In the genomic region with DNA sequence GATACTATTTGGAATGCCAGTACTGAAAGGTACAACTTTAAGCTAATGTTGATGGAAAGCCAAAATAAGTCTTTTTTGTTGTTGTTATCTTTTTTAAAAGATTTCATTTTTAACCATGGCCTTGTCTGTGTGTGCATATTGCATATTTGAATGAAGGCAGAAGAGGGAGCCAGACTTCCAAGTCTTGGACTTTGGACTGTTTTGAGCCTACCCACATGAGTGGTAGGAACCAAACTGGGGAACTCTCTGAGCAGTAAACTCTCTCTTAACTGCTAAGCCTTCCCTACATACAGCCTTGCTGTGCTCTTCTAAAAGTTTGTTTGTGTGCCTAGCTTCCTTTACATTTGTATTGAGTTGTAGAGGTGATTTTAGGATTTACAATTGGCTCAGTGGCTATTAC, we compare ENCODE assay signal across 10 mouse cellular contexts. TPM values are rescaled to one million over a fixed set of nuclear protein-coding genes. Genes with fewer than 3 reads are reported as not detected.
A peak's percentile ranks its signal among the peaks of the same experiment; 100 is the strongest.
DNase-seq lines count a peak whose midpoint lies in the region; ATAC-seq and TF ChIP-seq lines count a peak whose summit lies in the region.
"Had no signal": no experiment of that assay in that cellular context is flagged by ENCODE, and none has a peak within 500 bp of the region (broad histone marks: within the 10 kb centered on the region; RNA-seq: fewer than 3 reads in every experiment).

No protein-coding gene starts in this region.

- DNase-seq in NIH3T3 (ENCODE audit: low read depth) = peak; percentile 42
- no peak for DNase-seq in urinary bladder, postnatal 10 days (ENCODE audit: low spot score)
- DNase-seq in lung, postnatal 4 days = no peak
- DNase-seq in thymus, postnatal 14 days = no peak
- DNase-seq: cerebellum, postnatal 25 days; liver, embryonic 13.5 days had no signal

- H3K27me3 ChIP-seq in intestine, postnatal 0 days (replicated peaks; ENCODE audit: control insufficient read depth, insufficient read depth, low read length) = no peaks in the 10 kb centered on the region
- no peaks in the 10 kb centered on the region for H3K27me3 ChIP-seq in intestine, embryonic 15.5 days (replicated peaks)
- no peaks in the 10 kb centered on the region for H3K27me3 ChIP-seq in hindbrain, embryonic 12.5 days
- no peaks in the 10 kb centered on the region for H3K27me3 ChIP-seq in midbrain, embryonic 16.5 days (ENCODE audit: control insufficient read depth, insufficient read depth, low read depth, low read length)
- H3K27me3 ChIP-seq: liver, embryonic 13.5 days had no signal

- no peaks in the 10 kb centered on the region for H3K9me3 ChIP-seq in intestine, postnatal 0 days (ENCODE audit: control insufficient read depth)
- H3K9me3 ChIP-seq in intestine, embryonic 15.5 days = no peaks in the 10 kb centered on the region
- H3K9me3 ChIP-seq in hindbrain, embryonic 12.5 days (replicated peaks) = 0 out of 2 replicates have a peak, but pooled peaks cover 4% of the 10 kb centered on the region
- H3K9me3 ChIP-seq in midbrain, embryonic 16.5 days (replicated peaks; ENCODE audit: control insufficient read depth, low read length, poor library complexity, severe bottlenecking) = no peaks in the 10 kb centered on the region
- H3K9me3 ChIP-seq: liver, embryonic 13.5 days had no signal

- no peak overlapping the region for H3K4me2 ChIP-seq in intestine, postnatal 0 days (replicated peaks; ENCODE audit: low read depth)
- no peak overlapping the region for H3K4me2 ChIP-seq in intestine, embryonic 15.5 days (replicated peaks)
- peak overlapping the region; percentile 63 for H3K4me2 ChIP-seq in hindbrain, embryonic 12.5 days (replicated peaks)
- peak overlapping the region; percentile 55 for H3K4me2 ChIP-seq in midbrain, embryonic 16.5 days (ENCODE audit: low read length)

- H3K4me1 ChIP-seq in intestine, postnatal 0 days (replicated peaks; ENCODE audit: control insufficient read depth, insufficient read depth, low read length) = no peaks in the 10 kb centered on the region
- 0 out of 2 replicates have a peak, but pooled peaks cover 3% of the 10 kb centered on the region for H3K4me1 ChIP-seq in intestine, embryonic 15.5 days (replicated peaks)
- H3K4me1 ChIP-seq in hindbrain, embryonic 12.5 days = peaks cover 12% of the 10 kb centered on the region
- peaks cover 23% of the 10 kb centered on the region for H3K4me1 ChIP-seq in midbrain, embryonic 16.5 days (ENCODE audit: control insufficient read depth, insufficient read depth, low read length)

- H3K27ac ChIP-seq in intestine, postnatal 0 days (ENCODE audit: low read depth, low read length) = no peak overlapping the region
- H3K27ac ChIP-seq in intestine, embryonic 15.5 days = no peak overlapping the region
- H3K27ac ChIP-seq in hindbrain, embryonic 12.5 days = no peak overlapping the region
- no peak overlapping the region for H3K27ac ChIP-seq in midbrain, embryonic 16.5 days (ENCODE audit: low read length)
- H3K27ac ChIP-seq: liver, embryonic 13.5 days had no signal

- no peak for ATAC-seq in intestine, postnatal 0 days
- ATAC-seq in intestine, embryonic 15.5 days = no peak
- ATAC-seq in hindbrain, embryonic 12.5 days (ENCODE audit: low FRiP score) = no peak
- no peak for ATAC-seq in midbrain, embryonic 16.5 days

- peak; percentile 46 for TF ChIP-seq CTCF in intestine, postnatal 0 days (IDR thresholded peaks at IDR 0.05; ENCODE audit: low read depth)

- no peak overlapping the region for H3K4me3 ChIP-seq in intestine, postnatal 0 days (ENCODE audit: low read depth, low read length)
- H3K4me3 ChIP-seq in intestine, embryonic 15.5 days (replicated peaks) = no peak overlapping the region
- no peak overlapping the region; the same call in 1 of the 2 replicates for H3K4me3 ChIP-seq in hindbrain, embryonic 12.5 days
- H3K4me3 ChIP-seq in midbrain, embryonic 16.5 days (ENCODE audit: low read depth, low read length) = no peak overlapping the region

- no peaks in the 10 kb centered on the region for H3K36me3 ChIP-seq in intestine, postnatal 0 days (ENCODE audit: control insufficient read depth, insufficient read depth)
- H3K36me3 ChIP-seq in intestine, embryonic 15.5 days = no peaks in the 10 kb centered on the region
- peaks cover 4% of the 10 kb centered on the region for H3K36me3 ChIP-seq in hindbrain, embryonic 12.5 days
- H3K36me3 ChIP-seq in midbrain, embryonic 16.5 days (ENCODE audit: control insufficient read depth, insufficient read depth, low read length) = no peaks in the 10 kb centered on the region

- no peak overlapping the region for H3K9ac ChIP-seq in intestine, postnatal 0 days (ENCODE audit: low read depth, low read length)
- H3K9ac ChIP-seq in intestine, embryonic 15.5 days = no peak overlapping the region
- H3K9ac ChIP-seq in hindbrain, embryonic 12.5 days = no peak overlapping the region
- H3K9ac ChIP-seq in midbrain, embryonic 16.5 days (ENCODE audit: low read depth, low read length) = no peak overlapping the region
- H3K9ac ChIP-seq: liver, embryonic 13.5 days had no signal

RNA-seq across cellular contexts. Expression of a gene that starts 2.4 kb away (rescaled TPM):
- 9.6 and 10.6 TPM in 2 replicates for polyA plus RNA-seq in intestine, postnatal 0 days (2015; fragmentation: Nextera tagmentation; extraction: Ambion mirVana)
- polyA plus RNA-seq in intestine, embryonic 15.5 days (2015; fragmentation: Nextera tagmentation; extraction: Ambion mirVana) = 18.2 and 22.4 TPM in 2 replicates
- polyA plus RNA-seq in hindbrain, embryonic 12.5 days (2016; fragmentation: Nextera tagmentation; extraction: Ambion mirVana) = 69.7 and 73.1 TPM in 2 replicates
- polyA plus RNA-seq in midbrain, embryonic 16.5 days (2015; fragmentation: Nextera tagmentation; extraction: Ambion mirVana) = 54.2 and 60.7 TPM in 2 replicates

RNA-seq across cellular contexts. Expression of a gene that starts 43.7 kb away (rescaled TPM):
- polyA plus RNA-seq in intestine, postnatal 0 days (2015; fragmentation: Nextera tagmentation; extraction: Ambion mirVana) = 80.9 and 81.7 TPM in 2 replicates
- polyA plus RNA-seq in intestine, embryonic 15.5 days (2015; fragmentation: Nextera tagmentation; extraction: Ambion mirVana) = 111 and 127 TPM in 2 replicates
- polyA plus RNA-seq in hindbrain, embryonic 12.5 days (2016; fragmentation: Nextera tagmentation; extraction: Ambion mirVana) = 261 and 289 TPM in 2 replicates
- 456 and 463 TPM in 2 replicates for polyA plus RNA-seq in midbrain, embryonic 16.5 days (2015; fragmentation: Nextera tagmentation; extraction: Ambion mirVana)

Comparison
In these comparisons a context has a peak if more than half of its experiments do, and no peak if none do; other contexts are left out.
1. H3K4me2 ChIP-seq: peak in hindbrain, embryonic 12.5 days (single experiment) and midbrain, embryonic 16.5 days (single experiment); none in intestine, postnatal 0 days (single experiment) and intestine, embryonic 15.5 days (single experiment).